Mouse (Mus musculus): ENCODE results near the gene Sirt2. TPM values are rescaled to one million over a fixed set of nuclear protein-coding genes. Genes with fewer than 3 reads are reported as not detected.

The Sirt2 gene
- total and polyA plus RNA-seq, 2 experiments from 2014 or later: 95.5 to 147 TPM

- H3K4me2 ChIP-seq (ENCODE audit: low read depth, low read length): peak overlapping the region; percentile 77
- no peak for TF ChIP-seq CTCF (IDR thresholded peaks at IDR 0.05; ENCODE audit: low read depth)
- H3K4me1 ChIP-seq (ENCODE audit: insufficient read depth, low read length): peaks cover 16% of the 10 kb centered on the region
- H3K27ac ChIP-seq: peak overlapping the region; percentile 99; the same call in 1 of the 2 replicates
- no peaks in the 10 kb centered on the region for H3K27me3 ChIP-seq (ENCODE audit: insufficient read depth, low read length)
- H3K4me3 ChIP-seq (ENCODE audit: low read length): peak overlapping the region; percentile 76
- DNase-seq (ENCODE audit: low spot score) (no peak), ATAC-seq (no peak)
- peaks cover 34% of the 10 kb centered on the region for H3K36me3 ChIP-seq (ENCODE audit: insufficient read depth, low read length)
- no peaks in the 10 kb centered on the region for H3K9me3 ChIP-seq (ENCODE audit: low read length)
- peak overlapping the region; percentile 92 for H3K9ac ChIP-seq (replicated peaks; ENCODE audit: low read length)
- WGBS: 8% methylated on average over 7 of the region's 7 CpGs
Observed at GRCm38 (mm10) chr7:28811640-28812275, 45.2 kb downstream of the Sirt2 start.

GRCm38 (mm10) chr7:28812436-28812835, 45.9 kb downstream of the Sirt2 start:
- no peak for TF ChIP-seq CTCF (IDR thresholded peaks at IDR 0.05; ENCODE audit: low read depth)
- H3K9ac ChIP-seq (replicated peaks; ENCODE audit: low read length): peak overlapping the region; percentile 92; the same call in 1 of the 2 replicates
- DNase-seq (ENCODE audit: low spot score) (no peak), ATAC-seq (no peak)
- peak overlapping the region; percentile 77 for H3K4me2 ChIP-seq (ENCODE audit: low read depth, low read length)
- H3K27ac ChIP-seq: no peak overlapping the region
- WGBS: 62% methylated on average over 4 of the region's 4 CpGs
- peak overlapping the region; percentile 76 for H3K4me3 ChIP-seq (ENCODE audit: low read length)
- peaks cover 40% of the 10 kb centered on the region for H3K36me3 ChIP-seq (ENCODE audit: insufficient read depth, low read length)
- H3K27me3 ChIP-seq (ENCODE audit: insufficient read depth, low read length): no peaks in the 10 kb centered on the region
- peaks cover 16% of the 10 kb centered on the region for H3K4me1 ChIP-seq (ENCODE audit: insufficient read depth, low read length)
- no peaks in the 10 kb centered on the region for H3K9me3 ChIP-seq (ENCODE audit: low read length)

- 76% methylated on average over 5 of the region's 5 CpGs for WGBS
- Histone ChIP-seq H3K4me2 (ENCODE audit: low read depth, low read length) (peak overlapping the region; percentile 77), H3K27ac (no peak overlapping the region), H3K9ac (replicated peaks; ENCODE audit: low read length) (no peak overlapping the region), H3K4me3 (ENCODE audit: low read length) (no peak overlapping the region), H3K27me3 (ENCODE audit: insufficient read depth, low read length) (no peaks in the 10 kb centered on the region), H3K4me1 (ENCODE audit: insufficient read depth, low read length) (peaks cover 12% of the 10 kb centered on the region), H3K36me3 (ENCODE audit: insufficient read depth, low read length) (peaks cover 45% of the 10 kb centered on the region), H3K9me3 (ENCODE audit: low read length) (no peaks in the 10 kb centered on the region)
- no peak for DNase-seq (ENCODE audit: low spot score)
- ATAC-seq: no peak
- peak; percentile 42; the same call in 1 of the 2 replicates for TF ChIP-seq CTCF (IDR thresholded peaks at IDR 0.05; ENCODE audit: low read depth)
Observed at GRCm38 (mm10) chr7:28812949-28813348, 46.4 kb downstream of the Sirt2 start.

- H3K27ac ChIP-seq: no peak overlapping the region
- DNase-seq (ENCODE audit: low spot score) (no peak), ATAC-seq (no peak)
- no peaks in the 10 kb centered on the region for H3K9me3 ChIP-seq (ENCODE audit: low read length)
- WGBS: 89% methylated on average over 5 of the region's 5 CpGs
- H3K36me3 ChIP-seq (ENCODE audit: insufficient read depth, low read length): peaks cover 52% of the 10 kb centered on the region
- no peak for TF ChIP-seq CTCF (IDR thresholded peaks at IDR 0.05; ENCODE audit: low read depth)
- H3K4me1 ChIP-seq (ENCODE audit: insufficient read depth, low read length): peaks cover 10% of the 10 kb centered on the region
- H3K27me3 ChIP-seq (ENCODE audit: insufficient read depth, low read length): no peaks in the 10 kb centered on the region
- no peak overlapping the region for H3K9ac ChIP-seq (replicated peaks; ENCODE audit: low read length)
- no peak overlapping the region for H3K4me3 ChIP-seq (ENCODE audit: low read length)
- H3K4me2 ChIP-seq (ENCODE audit: low read depth, low read length): no peak overlapping the region
Observed at GRCm38 (mm10) chr7:28814306-28815034, 47.9 kb downstream of the Sirt2 start.

- 88% methylated on average over 9 of the region's 9 CpGs for WGBS
- Histone ChIP-seq H3K36me3 (ENCODE audit: insufficient read depth, low read length) (peaks cover 60% of the 10 kb centered on the region), H3K27ac (no peak overlapping the region), H3K9ac (replicated peaks; ENCODE audit: low read length) (no peak overlapping the region), H3K27me3 (ENCODE audit: insufficient read depth, low read length) (no peaks in the 10 kb centered on the region), H3K4me2 (ENCODE audit: low read depth, low read length) (no peak overlapping the region), H3K9me3 (ENCODE audit: low read length) (no peaks in the 10 kb centered on the region), H3K4me3 (ENCODE audit: low read length) (no peak overlapping the region), H3K4me1 (ENCODE audit: insufficient read depth, low read length) (peaks cover 10% of the 10 kb centered on the region)
- ATAC-seq (no peak), DNase-seq (ENCODE audit: low spot score) (no peak)
- TF ChIP-seq CTCF (IDR thresholded peaks at IDR 0.05; ENCODE audit: low read depth): no peak
Observed at GRCm38 (mm10) chr7:28815230-28815629, 48.7 kb downstream of the Sirt2 start.

GRCm38 (mm10) chr7:28816201-28816600, 49.7 kb downstream of the Sirt2 start:
- Histone ChIP-seq H3K36me3 (ENCODE audit: insufficient read depth, low read length) (peaks cover 68% of the 10 kb centered on the region), H3K4me3 (ENCODE audit: low read length) (no peak overlapping the region), H3K4me2 (ENCODE audit: low read depth, low read length) (no peak overlapping the region), H3K9me3 (ENCODE audit: low read length) (no peaks in the 10 kb centered on the region), H3K9ac (replicated peaks; ENCODE audit: low read length) (no peak overlapping the region), H3K27ac (no peak overlapping the region), H3K27me3 (ENCODE audit: insufficient read depth, low read length) (no peaks in the 10 kb centered on the region), H3K4me1 (ENCODE audit: insufficient read depth, low read length) (peaks cover 12% of the 10 kb centered on the region)
- DNase-seq (ENCODE audit: low spot score): no peak
- no peak for ATAC-seq
- TF ChIP-seq CTCF (IDR thresholded peaks at IDR 0.05; ENCODE audit: low read depth): no peak
- WGBS: 75% methylated on average over 9 of the region's 9 CpGs

- ATAC-seq (no peak), DNase-seq (ENCODE audit: low spot score) (no peak)
- Histone ChIP-seq H3K27me3 (ENCODE audit: insufficient read depth, low read length) (no peaks in the 10 kb centered on the region), H3K4me1 (ENCODE audit: insufficient read depth, low read length) (peaks cover 14% of the 10 kb centered on the region), H3K27ac (no peak overlapping the region), H3K36me3 (ENCODE audit: insufficient read depth, low read length) (peaks cover 74% of the 10 kb centered on the region), H3K9ac (replicated peaks; ENCODE audit: low read length) (no peak overlapping the region), H3K9me3 (ENCODE audit: low read length) (no peaks in the 10 kb centered on the region), H3K4me3 (ENCODE audit: low read length) (no peak overlapping the region), H3K4me2 (ENCODE audit: low read depth, low read length) (no peak overlapping the region)
- 86% methylated on average over 10 of the region's 10 CpGs for WGBS
- no peak for TF ChIP-seq CTCF (IDR thresholded peaks at IDR 0.05; ENCODE audit: low read depth)
Observed at GRCm38 (mm10) chr7:28816920-28817319, 50.4 kb downstream of the Sirt2 start.

Measured in hindbrain, postnatal 0 days (tissue).